Mouse (Mus musculus): ENCODE results near the gene Pdlim7.

DNA sequence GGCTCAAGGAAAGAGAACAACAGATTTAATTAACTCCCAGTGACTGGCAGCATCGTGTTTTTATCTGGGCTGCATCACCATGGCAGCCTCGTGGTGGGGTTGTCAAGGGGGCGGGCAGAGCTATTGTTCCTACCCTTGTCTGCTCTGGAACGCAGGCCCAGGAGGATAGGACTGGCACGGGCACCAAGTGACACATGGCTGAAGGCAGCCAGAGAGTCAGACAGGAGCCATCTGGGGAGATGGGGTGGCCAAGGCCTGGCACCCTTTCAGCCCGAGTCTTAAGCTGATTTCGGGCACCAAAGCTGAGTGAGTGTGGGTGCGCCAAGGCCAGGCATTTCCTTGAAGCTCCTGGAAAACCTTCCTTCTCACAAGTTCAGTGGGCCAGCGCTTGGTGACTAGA, 43.1 kb downstream of the Pdlim7 start:
- TF ChIP-seq CTCF (IDR thresholded peaks at IDR 0.05; ENCODE audit: low read depth, low read length) (no peak), POLR2A (IDR thresholded peaks at IDR 0.05; ENCODE audit: borderline replicate concordance, low read depth, low read length) (no peak)

Measured in bone marrow macrophage, adult 2 months (primary cell).